Mouse (Mus musculus) cerebellum, postnatal 25 days (tissue): Measurements from ENCODE around the gene Zbp1.

Experiments
- DNase-seq, 2 experiments: peaks; one replicate each; pipeline ENCODE4 v3.0.0; 2021; ENCODE audit warnings: mixed read lengths in 2 of 2

Gene Zbp1

DNA sequence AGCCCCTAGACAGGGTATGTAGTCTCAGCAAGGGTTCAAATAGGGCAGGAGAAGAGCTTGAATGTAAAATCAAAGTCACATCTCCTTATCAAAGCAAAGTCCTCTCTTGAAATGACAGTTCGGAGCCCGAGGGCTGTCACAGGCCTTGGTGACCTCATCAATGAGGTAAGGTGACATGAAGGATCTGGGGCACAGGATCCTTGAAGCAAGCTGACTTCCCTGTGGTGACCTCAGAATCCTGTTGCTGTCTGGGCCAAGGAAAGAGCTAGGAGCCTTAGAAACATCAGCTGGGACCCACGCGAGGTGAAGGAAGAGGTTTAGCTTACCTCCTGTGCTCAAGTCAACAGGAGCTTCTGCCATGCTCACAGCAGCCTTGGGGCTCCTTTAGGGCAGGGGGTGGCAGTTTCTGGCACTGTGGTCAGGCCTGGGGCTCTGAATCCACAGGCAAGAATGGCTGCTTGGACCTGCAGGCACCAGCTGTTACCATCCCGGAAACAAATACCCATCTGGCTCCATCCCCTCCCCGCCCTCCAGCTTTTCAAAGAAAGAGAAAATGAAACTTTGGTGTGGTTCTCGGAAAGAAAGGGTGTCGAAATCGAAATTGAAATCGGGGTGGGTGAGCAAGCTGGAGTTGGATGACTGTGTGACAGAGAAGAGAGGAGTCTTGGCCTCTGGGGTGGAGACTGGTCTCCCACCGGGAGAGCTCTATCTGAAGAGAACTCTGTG is at the start of gene Zbp1:
Zbp1 (minus strand) TSS at position 508 of the 726 bp plus-strand sequence.
- DNase-seq, result no peak

DNA sequence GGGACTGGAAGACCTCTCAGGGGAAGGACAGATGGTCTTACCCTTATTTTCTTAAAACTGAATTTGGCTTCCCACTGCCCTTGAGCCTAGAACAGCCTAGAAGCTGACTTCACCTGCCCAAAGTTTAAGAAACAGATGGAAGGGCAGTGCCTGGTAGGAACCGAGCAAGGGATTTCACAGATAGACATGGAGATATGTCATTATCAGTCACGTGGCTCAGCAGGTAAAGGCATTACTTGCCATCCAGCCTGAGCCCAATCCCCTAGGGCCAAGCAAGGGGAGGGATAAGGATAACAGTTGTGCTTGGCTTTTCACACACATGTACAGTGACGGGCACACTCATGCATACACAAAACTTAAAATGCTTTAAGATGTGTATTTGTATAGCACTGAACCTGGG is 48.8 kb upstream of the Zbp1 start:
- no peak for DNase-seq

DNA sequence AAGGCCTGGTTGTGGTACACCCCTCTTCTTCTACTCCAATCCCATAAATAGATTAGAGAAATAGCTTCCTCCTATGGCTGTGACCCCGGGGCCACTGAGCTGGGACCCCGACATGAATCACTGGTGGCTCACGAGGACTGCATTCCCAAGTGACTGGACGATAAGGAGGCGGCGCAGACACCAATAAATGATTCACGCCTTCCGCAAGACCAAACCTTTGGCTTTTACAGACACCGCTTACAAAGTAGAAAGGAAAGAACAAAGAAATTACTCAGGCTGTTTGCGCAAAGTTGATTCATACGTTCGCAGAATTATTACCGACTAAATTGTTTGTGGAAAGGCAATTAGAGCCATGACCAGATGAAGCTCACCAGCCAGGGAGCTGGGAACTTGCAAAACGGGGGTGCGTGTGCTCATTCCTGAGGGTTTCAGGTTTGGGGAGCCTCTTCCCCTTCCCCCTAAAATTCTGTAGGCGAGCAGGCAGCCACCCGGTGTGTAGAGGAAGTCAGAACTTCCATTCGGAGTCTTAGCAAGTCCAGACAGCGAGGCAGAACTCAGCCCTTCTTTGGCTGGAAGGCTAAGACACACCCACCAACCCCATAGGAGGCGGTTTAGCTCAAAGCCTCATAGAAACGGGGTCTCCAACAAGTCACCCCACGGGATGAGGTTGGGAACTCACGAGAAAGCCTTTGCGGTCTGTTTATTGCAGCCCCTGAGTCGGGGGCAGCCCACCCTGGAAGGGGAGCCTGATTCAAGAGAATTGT is 47.8 kb upstream of the Zbp1 start:
- DNase-seq, result no peak

DNA sequence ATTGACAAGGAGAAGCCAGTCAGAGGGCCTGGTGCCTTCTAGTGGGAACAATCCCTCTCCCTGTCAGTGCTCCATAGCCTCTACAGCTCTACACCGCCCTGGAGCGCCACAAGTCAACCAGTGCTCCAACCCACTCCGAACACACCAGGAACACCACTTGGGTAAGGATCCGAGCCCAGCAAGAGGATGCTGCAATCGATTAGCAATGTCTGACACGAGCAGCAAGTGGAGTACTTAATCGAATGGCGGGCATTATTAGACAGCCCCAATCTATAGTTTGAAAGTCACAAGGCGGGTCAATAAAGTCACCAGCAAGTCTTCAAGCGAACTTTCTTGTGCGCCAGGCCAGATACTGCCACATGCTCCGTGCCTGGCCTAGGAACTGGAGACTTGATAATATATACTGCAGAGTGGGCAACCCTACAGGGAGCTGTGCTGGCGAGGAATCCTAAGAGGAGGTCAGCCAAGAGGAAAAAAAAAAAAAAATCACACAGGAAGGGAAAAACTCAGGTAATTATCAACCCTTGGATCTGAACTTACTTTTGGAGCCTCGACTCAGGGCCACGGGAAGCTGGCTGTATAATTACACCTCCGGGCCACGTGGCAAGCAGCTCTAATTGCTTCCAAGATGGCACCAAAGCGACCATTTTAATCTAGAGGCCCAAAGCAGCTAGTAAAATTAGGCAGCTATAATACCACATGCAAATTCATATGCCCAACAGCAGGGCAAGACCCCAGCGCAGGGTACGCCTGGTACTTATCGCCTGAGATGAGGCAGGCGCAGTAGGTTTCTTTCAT is 46.9 kb upstream of the Zbp1 start:
- DNase-seq, result no peak

DNA sequence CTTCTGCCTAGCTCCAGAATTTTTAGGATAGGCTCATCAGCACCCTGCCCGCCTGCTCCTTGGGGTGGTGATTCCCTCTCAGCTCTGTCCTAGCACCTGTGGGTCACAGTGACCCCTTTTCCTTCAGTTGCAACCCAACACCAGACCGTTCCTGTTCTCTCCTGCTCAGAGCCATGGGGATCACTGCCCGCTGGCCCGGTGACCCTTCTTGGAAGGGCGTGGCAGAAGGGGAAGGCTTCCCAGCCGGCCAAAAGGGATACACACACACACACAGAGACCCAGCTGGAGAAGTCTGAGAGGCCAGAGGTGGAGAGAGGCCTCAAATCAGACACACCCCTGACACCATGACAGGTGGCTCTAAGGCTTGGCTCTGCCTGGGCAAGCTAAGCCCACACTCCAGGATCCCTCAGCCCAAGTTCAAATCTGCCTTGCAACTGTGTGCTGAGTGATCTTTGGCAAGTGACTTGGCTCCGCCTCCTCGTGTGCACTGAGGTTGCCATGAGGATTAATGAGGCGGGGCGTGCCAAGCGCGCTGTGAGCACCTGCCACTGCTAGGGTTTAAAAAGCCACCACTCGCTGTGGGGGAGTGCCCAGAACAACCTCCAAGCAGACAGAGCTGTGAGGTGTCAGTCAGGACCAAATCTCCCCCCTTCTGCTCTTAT is 45.9 kb upstream of the Zbp1 start:
- peak in 1 of 2 experiments; percentile 46 for DNase-seq

DNA sequence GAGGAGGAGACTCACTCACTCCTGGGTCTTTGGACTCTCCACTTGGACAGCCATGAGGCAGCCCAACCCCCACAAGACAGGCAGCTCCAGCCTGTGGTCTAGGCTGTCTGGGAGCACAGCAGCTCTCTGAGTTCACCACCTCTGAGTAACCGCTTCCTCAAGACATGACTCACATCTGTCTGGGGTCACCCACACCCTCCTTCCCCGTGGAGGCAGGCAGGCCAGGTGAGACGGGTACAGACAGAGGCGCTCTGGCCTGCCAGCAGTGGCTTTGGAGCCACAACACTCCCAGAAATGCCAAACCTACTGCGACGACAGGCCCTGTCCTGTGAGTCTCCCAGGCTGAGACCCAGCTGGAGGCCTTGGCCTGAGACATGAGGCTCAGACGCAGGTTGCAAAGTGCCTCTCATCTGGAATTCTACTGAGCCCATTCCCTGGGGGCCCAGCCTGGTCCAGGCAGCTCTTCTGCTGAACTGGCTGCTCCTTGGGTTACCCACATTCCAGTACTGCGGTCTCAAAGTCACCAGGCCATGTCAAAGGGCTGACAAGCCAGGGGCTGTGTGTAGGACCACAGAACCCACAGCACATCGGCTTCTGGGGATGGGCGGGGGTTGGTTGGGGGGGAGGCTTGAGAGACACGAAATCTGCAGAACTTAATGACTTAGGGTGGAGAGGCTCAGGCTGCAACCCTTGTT is 45.1 kb upstream of the Zbp1 start:
- no peak for DNase-seq

DNA sequence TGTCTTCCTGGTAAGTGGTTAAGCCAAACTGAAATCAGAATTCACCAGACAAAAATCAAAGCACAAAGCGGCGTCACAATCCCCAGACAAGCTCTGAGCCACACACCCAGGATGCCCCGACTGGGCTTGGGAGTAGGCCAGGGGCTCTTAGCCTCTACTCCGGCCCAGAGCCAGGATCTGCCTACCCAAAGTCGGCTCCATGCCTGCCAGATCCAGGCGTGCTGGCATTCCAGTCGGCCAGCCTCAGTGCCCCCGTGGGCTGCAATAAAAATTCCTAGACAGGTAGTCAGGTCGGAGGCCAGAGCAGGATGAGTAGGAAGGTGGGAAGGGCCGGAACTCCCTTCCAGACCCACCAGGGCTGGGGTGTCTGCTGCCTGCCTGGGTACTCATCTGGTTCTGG is 42.8 kb upstream of the Zbp1 start:
- DNase-seq, result peak; percentile 19 to 39

DNA sequence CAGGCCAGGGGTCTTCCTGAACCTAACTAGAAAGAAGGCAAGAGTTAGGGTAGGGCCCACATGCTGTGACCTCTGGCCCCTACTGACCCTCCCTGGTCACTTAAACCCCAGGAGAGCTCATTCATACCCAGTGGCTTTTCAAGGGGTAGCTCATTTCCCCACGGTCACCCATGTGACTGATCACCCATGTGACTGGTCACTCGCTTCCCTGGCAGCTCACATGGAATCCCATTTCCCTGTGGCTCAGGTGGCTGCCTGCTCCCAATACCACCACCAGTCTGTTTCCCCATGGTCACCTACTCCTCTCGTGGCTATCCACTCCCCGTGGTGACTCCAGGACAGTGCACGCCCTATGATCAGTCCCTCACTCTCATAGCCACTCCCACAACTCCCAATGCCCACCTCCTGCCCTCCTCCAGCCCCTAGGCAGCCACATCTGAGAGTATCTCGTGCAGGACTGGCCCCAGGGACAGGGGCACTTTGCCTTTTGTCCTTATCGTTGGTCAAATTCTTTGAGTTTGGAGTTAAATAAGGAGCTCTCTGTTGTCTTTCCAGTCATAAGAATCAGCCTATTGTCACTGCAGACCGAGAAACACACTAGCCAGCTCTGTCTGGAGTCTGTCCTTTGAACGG is 39.9 kb upstream of the Zbp1 start:
- DNase-seq, result no peak

DNA sequence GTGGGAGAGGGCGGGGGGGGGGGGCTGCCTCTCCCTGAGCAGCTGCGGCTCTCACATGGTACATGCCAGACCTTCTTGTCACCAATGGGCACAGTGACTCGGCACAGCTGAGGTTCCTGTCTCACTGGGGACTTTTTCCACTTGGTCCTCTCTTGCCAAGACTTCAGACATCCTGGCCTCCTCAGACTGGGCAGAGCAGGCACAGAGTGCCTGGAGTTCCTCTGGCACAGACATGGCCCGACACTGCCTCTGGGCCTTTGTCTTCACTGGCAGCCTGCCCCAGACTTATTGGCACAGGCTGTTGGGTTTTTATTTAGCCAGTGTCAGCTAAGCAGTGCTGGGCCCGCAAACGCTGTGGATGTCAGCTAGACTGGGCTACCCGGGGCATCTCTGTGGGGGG is 38.9 kb upstream of the Zbp1 start:
- peak; percentile 63 to 78 for DNase-seq

DNA sequence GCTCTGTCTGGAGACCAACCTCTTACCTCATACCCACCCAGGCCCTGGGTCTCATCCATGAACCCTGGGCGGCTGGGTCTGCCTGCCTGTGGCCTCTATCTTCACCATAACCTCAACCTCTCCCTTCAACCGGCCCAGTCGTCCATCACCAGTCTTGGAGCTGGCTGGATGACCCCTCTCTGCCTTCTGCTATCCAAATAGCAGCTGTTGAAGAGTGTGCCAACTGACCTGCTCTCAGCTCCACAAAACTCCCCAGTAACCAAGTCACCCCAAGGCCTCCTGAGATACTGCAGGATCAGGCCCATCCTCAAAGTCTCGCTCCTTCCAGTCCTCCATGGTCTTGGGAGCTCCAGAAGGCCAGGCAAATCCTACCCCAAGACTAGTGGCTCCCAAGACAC is 37.8 kb upstream of the Zbp1 start:
- DNase-seq, result no peak

DNA sequence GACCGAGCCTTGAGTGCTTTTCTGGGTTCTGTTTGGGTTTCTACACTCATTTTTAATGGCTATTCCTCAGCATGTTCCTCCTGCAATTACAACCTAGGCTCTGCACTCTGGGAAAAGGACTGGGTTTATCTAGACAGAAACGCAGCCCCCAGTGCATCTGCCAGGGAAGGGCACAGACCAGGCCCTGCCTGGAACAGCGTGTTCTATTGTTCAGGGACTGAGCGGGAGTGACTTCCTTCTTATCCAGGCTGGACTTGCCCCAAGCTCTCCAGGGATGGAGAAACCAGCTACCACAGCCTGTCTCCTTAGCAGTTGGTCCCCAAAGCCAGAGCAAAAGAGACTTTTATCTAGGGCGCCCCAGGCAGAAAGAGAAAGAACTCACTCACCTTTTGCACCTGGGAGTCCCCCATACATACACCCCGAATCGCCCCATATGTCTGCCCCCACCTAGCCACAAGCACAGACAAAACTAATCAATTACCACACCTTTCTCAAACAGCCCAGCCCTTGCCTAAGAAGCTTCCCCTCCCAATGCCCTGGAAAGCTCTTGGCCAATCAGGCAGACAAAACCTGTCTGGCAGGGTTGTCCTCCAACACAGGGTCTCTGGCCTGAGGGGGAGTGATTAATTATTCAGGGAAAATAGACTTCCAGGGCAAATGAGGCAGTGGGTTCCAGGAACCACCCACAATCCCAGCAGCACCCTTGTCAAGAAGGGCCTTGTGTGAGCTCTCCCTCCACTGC is 37.3 kb upstream of the Zbp1 start:
- no peak for DNase-seq

DNA sequence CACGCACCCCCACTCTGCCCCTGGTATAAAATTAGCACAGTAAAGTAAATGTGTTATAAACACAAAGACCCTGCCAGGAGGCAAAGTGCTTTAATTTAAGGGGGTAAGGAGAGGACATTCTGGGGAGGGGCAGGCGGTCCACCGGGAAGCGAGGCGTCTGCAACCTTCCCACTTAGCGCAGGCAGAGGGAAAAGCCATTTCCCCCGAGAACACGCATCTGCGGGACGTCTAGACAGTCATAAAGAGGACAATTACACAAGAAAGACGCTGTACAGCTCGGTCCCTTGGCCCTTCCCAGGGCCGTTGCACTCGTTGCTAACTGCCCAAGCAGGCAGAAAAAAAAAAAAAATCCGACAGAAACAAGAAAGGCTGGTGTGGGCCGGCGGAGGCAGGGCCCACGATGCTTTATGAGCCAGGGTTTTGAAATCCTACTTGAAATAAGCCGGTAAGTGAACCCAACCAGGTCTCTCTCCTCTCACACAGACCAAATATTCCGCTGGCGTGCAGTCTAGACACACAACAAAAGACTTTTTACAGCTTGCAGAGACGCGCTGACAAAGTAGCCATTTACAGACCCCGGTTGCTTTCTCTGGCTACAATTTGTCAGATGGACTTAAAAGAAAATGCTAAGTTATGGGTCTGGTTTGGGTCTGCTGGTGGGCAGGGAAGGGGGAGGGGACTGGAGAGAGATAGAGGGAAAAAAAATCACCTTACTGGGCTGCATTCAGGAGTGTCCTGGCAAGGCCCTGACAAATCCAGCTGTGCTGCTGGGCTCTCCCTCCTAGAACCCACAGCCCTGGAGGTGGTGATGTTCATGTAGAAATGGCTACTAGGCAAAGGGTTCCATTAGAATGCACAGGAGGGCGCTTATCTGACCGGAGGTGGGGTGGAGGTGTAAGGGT is 35.3 kb upstream of the Zbp1 start:
- DNase-seq, result no peak

DNA sequence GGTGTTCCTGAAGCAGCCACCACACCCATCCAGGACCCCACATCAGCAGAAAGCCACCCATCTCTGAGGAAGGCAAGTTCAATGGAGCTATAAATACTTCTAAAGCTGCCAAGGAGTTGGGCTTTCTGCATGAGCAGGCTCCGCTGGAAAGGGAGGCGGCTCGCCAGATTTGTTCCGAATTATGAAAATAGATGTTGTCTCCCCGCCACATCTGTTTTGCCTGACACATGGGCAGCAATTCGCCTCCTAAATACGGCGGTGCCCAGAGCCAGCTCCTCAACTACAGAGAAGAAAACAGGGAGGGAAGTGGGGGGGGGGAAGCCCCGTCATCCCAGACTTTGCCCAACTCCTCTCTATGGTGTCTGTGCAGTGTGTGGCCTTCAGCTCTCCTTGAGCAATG is 33.0 kb upstream of the Zbp1 start:
- no peak for DNase-seq

DNA sequence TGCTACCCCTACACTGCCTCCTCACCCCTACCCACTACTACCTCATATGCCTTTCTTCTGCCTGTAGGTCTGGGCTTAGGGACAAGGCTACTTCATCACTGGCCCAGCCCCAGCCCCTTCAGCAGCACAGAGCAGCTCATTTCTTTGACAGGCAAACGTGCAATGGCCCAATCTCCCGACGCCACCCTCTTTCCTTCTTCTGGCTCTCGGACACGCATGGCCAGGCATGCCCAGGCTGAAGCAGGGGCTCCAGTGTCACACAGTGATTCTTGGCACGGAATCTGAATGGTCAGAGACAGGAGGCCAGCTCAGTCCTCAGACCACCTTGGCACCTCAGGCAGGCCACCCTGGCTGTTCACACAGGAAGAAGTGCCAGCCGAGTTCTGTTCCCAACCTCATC is 32.4 kb upstream of the Zbp1 start:
- no peak for DNase-seq

DNA sequence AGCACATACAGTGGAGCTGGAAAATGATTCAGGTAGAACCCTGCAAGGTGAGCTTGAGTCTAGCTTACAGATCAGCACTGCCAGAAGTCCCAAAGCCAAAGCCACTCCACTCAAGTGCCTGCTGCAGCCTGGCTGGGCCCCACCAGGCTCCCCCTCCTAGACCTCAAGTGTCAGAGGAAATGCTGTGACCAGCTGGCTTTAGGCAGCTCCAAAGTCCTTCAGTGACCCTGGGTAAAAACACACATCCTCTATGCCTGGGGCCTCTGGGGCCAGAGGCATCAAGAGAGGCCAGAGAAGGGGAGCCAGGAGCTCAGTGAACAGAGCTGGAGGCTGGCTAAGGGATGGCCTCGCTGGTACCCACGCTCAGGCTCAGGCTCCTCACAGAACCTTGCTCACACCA is 31.7 kb upstream of the Zbp1 start:
- DNase-seq, result no peak

DNA sequence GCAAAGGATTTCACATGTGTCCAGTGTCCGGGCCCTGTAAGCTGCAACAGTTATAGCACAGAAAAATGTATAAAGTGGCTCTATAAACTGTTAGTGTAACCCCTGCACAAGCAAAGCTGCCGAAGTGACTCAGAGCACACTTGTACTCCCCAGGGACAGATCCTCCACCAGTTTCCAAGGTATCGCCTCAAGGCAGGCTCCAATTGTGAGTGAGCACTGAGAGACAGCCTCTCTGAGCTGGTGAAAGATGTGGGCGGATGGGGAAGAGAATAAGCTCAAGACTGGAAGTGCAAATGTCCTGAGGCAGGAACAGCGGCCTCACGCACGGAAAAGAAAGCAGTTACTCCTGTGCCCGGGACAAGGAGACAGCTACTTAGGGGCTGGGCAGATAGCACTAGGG is 31.2 kb upstream of the Zbp1 start:
- no peak for DNase-seq

DNA sequence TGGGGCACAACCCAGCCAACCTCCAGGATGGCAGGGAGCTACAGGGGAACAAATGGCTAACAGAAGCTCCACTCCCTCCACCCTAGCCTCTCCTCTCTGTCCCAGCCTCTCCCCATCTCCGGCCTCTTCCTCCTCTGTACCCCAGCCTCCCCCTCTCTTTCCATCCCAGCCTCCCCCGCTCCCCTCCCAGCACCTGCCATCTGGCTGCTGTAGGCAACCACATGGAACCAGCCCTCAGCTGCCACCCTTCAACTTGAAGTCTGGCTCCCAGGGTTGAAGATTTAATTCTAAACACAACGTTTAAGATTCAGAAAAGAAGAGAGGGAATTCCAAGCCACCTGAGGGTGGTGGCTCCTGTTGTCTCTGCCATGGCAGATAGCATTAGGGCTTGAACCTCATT is 30.7 kb upstream of the Zbp1 start:
- DNase-seq, result no peak

DNA sequence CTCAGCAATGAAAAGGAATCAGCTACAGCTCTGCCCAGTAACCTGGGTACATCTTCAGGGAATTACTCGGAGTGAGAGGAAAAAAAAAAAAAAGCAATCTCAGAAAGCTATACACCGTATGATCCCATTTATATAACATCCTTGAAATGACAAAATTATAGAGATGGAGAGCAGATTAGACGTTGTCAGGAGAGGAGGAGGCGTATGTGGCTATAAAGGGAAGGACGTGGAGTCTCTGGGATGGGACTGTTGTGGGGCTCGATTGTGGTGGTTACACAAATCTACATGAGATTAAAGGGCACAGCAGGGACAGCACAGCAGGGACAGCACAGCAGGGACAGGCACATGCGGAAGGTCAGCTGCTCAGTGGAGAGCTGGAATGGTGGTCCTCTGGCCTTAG is 30.1 kb upstream of the Zbp1 start:
- DNase-seq, result no peak

DNA sequence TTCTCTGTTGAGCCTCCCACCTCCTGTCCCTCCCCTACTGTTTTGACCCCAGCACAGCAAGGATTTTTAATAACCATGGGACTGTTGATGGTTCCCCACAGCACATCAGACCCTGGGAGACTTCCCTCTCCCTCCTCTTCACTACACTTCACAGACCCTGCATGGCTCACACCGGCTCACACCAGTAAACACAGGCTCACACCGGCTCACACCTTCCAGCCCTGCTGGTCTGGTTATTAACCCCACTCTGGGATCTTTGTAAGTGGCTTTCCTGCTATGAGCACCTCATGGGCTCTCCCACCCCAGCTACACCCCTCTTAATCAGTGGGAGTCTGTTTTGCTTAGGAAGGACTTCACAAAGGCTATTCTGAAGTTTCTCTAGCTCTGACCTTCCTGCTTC is 29.2 kb upstream of the Zbp1 start:
- DNase-seq, result no peak

DNA sequence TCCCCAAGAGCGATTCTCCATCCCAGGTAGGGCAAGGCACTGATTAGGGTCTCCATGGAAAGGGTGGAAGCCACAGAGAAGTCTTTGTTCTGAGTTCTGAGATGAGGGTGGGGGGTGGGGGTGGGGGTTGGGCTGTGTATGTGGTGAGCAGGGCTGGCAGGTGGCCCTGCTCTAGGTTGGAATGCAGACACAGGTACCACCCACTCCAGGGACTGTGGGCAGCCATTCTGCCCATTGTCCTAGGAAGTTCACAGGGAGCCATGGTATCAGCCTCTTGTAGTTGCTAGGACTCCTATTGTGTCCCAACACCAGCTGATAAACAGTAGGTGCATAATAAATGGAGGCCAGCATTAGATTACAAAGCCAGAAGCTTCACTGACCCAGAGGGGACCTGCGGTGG is 28.5 kb upstream of the Zbp1 start:
- no peak for DNase-seq
